Mouse (Mus musculus) embryonic facial prominence, embryonic 15.5 days (tissue): ENCODE data around the gene Kcng3. TPM values are rescaled to one million over a fixed set of nuclear protein-coding genes. Genes with fewer than 3 reads are reported as not detected.

ENCODE experiments used
- ATAC-seq: fragments of 200-750 bp; cut with Nextera tagmentation; 2 replicates; pipeline ENCODE4 v1.8.0; 2017; ENCODE audit warnings: low read depth, moderate TSS enrichment; ENCODE audit not compliant: insufficient number of reproducible peaks, low FRiP score, low TSS enrichment
- H3K27ac ChIP-seq: fragments of 300-500 bp; sonication (generic); replicated peaks from 2 replicates; pipeline ENCODE4 v1.5.1; 2015; ENCODE audit warnings: mild to moderate bottlenecking, inconsistent platforms
- H3K27me3 ChIP-seq: fragments of 300-500 bp; sonication (generic); 2 replicates; pipeline ENCODE4 v1.6.1; 2015; ENCODE audit warnings: inconsistent platforms
- H3K36me3 ChIP-seq: fragments of 300-500 bp; sonication (generic); 2 replicates; pipeline ENCODE4 v1.6.1; 2015; ENCODE audit warnings: mild to moderate bottlenecking, inconsistent platforms
- H3K4me1 ChIP-seq: fragments of 300-500 bp; sonication (generic); 2 replicates; pipeline ENCODE4 v1.6.1; 2015; ENCODE audit warnings: inconsistent platforms
- H3K4me2 ChIP-seq: fragments of 300-500 bp; sonication (generic); replicated peaks from 2 replicates; pipeline ENCODE4 v1.6.1; 2015; ENCODE audit warnings: mild to moderate bottlenecking, inconsistent platforms
- H3K4me3 ChIP-seq: fragments of 300-500 bp; sonication (generic); replicated peaks from 2 replicates; pipeline ENCODE4 v1.5.1; 2015; ENCODE audit warnings: mild to moderate bottlenecking, inconsistent platforms
- H3K9ac ChIP-seq: fragments of 300-500 bp; sonication (generic); 2 replicates; pipeline ENCODE4 v1.6.1; 2015; ENCODE audit warnings: inconsistent platforms
- H3K9me3 ChIP-seq: fragments of 300-500 bp; sonication (generic); replicated peaks from 2 replicates; pipeline ENCODE4 v1.6.1; 2016; ENCODE audit warnings: inconsistent platforms
- WGBS: fragments of 180-500 bp; shearing (Covaris S2); methylation state at CpG from one replicate; pipeline ENCODE4 v1.1.7; 2015; 5-methylcytosine and 5-hydroxymethylcytosine counted together
- polyA plus RNA-seq: library from polyadenylated mRNA; unstranded; fragments of >200 nt; fragmentation: Nextera tagmentation; extraction: Ambion mirVana; gene quantifications from 2 replicates; pipeline ENCODE4 v1.2.1, GENCODE M21; 2015

The Kcng3 gene
- polyA plus RNA-seq, result 0.05 TPM in 1 of 2 replicates, not detected in the other

DNA sequence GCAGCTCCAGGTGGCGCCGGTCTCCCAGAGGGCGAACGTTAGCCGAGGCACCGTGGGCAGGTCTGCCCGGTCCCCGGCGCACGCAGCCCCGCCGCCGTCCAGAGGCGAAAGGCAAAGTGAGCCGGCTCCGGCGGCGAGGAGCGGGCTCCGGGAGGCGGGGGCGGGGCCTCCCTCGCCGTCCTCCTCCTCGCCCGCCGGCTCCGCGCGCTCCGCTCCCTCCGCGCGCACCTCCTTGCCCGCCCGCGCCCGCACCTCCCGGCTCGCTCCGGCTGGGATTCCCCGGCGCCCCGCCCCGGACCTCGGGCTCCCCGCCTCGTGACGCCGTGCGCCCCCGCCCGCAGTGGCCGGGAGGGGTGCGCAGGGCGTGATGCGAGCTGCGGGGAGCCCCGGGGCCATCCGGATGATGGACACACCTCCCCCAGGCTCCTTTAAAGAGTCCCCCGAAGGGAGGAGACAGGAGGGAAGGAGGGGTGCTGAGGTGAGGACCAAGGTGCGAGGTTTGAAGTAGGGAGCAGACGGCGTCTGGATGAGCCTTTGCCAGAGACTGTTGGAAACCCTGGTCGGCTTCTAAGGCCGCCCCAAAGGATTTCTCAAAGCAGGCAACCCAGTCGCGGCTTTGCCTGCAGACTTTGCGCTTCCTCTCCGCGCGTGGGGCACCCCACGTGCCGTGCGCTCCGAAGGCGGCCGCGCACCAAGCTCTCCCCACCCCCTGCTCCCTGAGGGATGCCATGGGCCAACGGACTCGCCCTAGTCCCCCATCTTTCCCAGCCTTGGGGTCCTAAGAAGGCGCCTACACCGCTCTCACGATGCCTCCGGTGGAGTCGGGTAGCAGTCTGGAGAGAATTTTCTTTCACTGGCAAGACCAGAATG lies at the start of gene Kcng3:
Gene Kcng3, minus strand, starts transcription at position 113 of the 870 bp plus-strand sequence.
- H3K4me3 ChIP-seq, result peak within 1 kb of the TSS; percentile 59
- H3K9me3 ChIP-seq, result no peaks in the 10 kb centered on the region
- 0 out of 2 replicates have a peak within 1 kb of the TSS, but pooled peaks have one; percentile 12 for H3K9ac ChIP-seq
- WGBS, result 1% methylated on average over 85 of the region's 86 CpGs
- no peaks in the 10 kb centered on the region for H3K36me3 ChIP-seq
- peaks cover 72% of the 10 kb centered on the region for H3K27me3 ChIP-seq
- H3K27ac ChIP-seq, result no peak within 1 kb of the TSS
- peak; percentile 45; the same call in 1 of the 2 replicates for ATAC-seq
- peaks cover 29% of the 10 kb centered on the region for H3K4me1 ChIP-seq
- H3K4me2 ChIP-seq, result peak within 1 kb of the TSS; percentile 98

DNA sequence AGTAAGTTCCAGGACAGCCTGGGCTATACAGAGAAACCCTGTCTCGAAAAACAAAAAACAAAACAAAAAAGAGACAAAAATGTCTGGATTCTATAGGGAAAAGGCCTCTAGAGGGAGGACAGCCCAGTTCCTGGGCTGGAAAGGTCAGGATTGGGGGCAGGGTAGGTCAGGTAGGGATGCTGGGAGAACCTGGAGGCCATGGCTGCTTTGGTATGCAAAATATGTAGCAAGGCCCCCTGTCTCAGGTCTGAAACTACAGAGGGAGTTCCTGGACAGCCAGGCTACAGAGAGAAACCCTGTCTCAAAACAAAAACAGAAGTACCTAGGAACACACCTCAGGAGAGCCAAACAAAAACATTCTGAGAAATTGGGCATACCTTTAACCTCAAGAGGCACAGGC lies 45.7 kb upstream of the Kcng3 start:
- no peaks in the 10 kb centered on the region for H3K9me3 ChIP-seq
- no peak overlapping the region for H3K27ac ChIP-seq
- 71% methylated on average over 1 of the region's 1 CpGs for WGBS
- no peak overlapping the region for H3K9ac ChIP-seq
- no peaks in the 10 kb centered on the region for H3K36me3 ChIP-seq
- H3K4me2 ChIP-seq, result no peak overlapping the region
- no peaks in the 10 kb centered on the region for H3K27me3 ChIP-seq
- no peak for ATAC-seq
- H3K4me1 ChIP-seq, result no peaks in the 10 kb centered on the region
- no peak overlapping the region for H3K4me3 ChIP-seq

DNA sequence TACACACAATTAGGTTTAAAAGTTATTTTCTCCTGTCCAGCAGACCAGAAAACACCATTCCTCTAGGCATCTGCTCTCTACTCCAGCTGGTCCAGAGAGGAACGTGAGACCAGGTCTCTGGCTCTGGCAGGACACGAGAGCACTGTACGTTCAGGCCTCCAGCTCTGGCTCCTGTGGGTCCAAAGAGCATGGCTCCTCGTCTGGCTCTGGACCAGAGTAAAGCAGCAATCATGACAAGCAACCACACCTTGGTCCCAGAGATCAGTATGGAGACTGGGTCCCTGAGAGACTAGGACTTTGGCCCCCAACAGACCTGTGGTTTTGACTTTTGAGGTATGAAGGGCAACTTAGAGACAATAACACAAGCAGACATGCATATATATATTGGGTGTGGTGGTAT lies 41.0 kb upstream of the Kcng3 start:
- H3K9ac ChIP-seq, result no peak overlapping the region
- no peak overlapping the region for H3K4me3 ChIP-seq
- no peaks in the 10 kb centered on the region for H3K9me3 ChIP-seq
- no peak overlapping the region for H3K4me2 ChIP-seq
- H3K36me3 ChIP-seq, result no peaks in the 10 kb centered on the region
- ATAC-seq, result no peak
- no peak overlapping the region for H3K27ac ChIP-seq
- WGBS, result 79% methylated on average over 4 of the region's 4 CpGs
- no peaks in the 10 kb centered on the region for H3K27me3 ChIP-seq
- no peaks in the 10 kb centered on the region for H3K4me1 ChIP-seq

DNA sequence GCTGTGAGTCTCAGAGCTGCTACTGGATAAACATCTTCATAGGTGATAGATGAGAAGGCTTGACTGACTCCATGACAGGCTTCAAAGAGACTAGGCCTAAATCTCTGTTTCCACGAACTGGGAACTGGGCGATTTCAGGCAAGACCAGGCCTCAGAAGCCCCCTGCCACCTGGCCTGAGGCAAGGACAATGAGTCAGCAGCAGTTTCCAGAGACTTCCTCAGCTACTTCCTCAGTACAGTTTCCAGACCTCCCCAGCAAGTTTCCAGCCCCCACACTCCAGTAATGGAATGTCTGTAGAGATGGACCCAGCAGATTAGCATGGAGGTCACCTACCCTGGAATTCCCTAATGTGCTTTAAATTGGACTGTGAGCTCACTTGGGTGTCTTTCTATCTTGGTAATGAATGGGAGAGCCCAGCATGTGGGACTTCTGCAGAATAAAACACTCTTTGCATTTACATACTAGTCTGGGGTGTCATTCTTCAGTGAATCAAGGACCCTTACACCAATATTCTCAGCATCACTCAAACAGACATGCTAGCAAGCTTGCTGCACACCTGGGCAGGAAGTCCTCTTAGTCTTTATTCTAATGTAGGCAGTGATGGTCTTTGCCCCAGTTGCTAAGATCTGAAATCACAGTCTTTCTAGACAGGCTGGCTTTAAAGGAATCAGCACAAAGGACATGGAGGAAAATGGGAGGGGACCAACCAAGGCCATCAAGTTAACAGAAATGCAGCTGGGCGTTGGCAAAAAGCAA lies 36.4 kb upstream of the Kcng3 start:
- Histone ChIP-seq H3K9me3 (no peaks in the 10 kb centered on the region), H3K4me2 (no peak overlapping the region), H3K4me1 (no peaks in the 10 kb centered on the region), H3K36me3 (no peaks in the 10 kb centered on the region), H3K4me3 (no peak overlapping the region), H3K27me3 (no peaks in the 10 kb centered on the region), H3K27ac (no peak overlapping the region), H3K9ac (no peak overlapping the region)
- WGBS, result 63% methylated on average over 3 of the region's 3 CpGs
- ATAC-seq, result no peak

DNA sequence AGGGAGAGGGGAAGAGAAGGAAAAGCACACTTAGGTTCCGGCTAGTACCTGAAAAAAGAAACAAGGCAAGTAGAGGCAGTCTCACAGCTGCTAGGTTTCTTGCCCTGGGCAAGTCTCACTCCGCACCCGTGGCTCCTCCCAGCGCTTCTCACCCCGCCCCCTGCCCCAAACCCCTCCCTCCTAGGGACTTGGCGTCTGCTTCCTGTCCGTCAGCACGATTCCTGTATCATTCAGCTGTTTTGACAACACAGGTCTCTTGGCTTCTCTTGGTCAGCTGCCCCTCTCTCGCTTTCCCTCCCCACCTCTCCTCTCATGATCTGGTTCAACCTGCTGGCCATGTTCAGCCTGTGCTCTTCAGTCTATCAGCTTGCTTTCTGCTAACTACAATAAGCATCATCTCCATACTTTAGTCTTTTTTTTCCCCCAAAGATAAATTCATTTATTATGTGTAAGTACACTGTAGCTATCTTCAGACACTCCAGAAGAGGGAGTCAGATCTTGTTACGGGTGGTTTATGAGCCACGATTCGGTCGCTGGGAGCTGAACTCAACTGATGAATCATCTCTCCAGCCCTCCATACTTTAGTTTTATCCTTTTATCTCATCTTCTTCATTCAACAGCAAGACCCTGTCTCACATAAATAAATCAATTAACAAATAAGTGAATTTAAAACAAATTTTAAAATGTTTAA lies 35.0 kb upstream of the Kcng3 start:
- Histone ChIP-seq H3K9me3 (no peaks in the 10 kb centered on the region), H3K4me2 (no peak overlapping the region), H3K36me3 (no peaks in the 10 kb centered on the region), H3K4me3 (no peak overlapping the region), H3K27ac (no peak overlapping the region), H3K4me1 (no peaks in the 10 kb centered on the region), H3K27me3 (no peaks in the 10 kb centered on the region), H3K9ac (no peak overlapping the region)
- no peak for ATAC-seq
- 64% methylated on average over 13 of the region's 13 CpGs for WGBS

DNA sequence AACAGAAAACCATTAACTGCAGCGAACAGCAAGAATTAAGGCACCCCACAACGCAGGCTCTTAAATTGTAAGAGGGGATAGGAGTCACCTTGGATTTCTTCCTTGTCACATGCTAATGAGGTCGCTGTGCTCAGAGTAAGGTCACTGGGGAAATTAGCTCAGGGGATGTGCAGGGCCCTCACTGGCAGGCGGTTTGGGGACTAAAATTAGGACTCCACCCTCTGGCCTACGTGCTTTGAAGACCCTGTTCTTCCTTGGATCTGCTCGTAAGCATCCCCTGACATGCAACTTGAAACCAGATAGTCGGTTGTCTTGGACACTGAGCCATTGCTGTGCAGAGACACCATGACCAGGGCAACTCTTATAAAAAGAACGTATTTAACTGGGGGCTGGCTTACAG lies 33.1 kb upstream of the Kcng3 start:
- no peaks in the 10 kb centered on the region for H3K9me3 ChIP-seq
- 41% methylated on average over 8 of the region's 8 CpGs for WGBS
- no peak for ATAC-seq
- H3K4me3 ChIP-seq, result no peak overlapping the region
- H3K4me1 ChIP-seq, result no peaks in the 10 kb centered on the region
- H3K9ac ChIP-seq, result no peak overlapping the region
- H3K4me2 ChIP-seq, result no peak overlapping the region
- H3K27ac ChIP-seq, result no peak overlapping the region
- H3K36me3 ChIP-seq, result no peaks in the 10 kb centered on the region
- no peaks in the 10 kb centered on the region for H3K27me3 ChIP-seq

DNA sequence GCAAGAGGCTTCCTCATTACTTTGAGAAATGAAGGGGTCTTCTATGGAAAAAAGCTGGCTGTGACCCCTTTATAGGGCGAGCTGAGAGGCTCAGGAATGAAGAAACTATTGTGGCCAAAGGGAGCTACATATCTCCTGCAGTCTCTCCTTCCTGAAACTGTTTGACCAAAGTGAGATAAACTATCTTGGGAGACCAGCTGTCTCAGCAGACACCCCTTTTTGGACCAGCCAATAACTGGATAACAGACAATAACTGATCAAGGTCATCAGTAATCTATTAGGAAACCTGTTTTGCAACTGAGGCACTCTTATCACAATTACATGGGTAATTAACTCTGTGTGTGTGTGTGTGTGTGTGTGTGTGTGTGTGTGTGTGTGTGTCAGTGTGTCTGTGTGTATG lies 27.2 kb upstream of the Kcng3 start:
- Histone ChIP-seq H3K4me3 (no peak overlapping the region), H3K36me3 (no peaks in the 10 kb centered on the region), H3K27ac (no peak overlapping the region), H3K9me3 (no peaks in the 10 kb centered on the region), H3K27me3 (no peaks in the 10 kb centered on the region), H3K9ac (no peak overlapping the region), H3K4me1 (no peaks in the 10 kb centered on the region), H3K4me2 (no peak overlapping the region)
- 89% methylated on average over 1 of the region's 1 CpGs for WGBS
- no peak for ATAC-seq

DNA sequence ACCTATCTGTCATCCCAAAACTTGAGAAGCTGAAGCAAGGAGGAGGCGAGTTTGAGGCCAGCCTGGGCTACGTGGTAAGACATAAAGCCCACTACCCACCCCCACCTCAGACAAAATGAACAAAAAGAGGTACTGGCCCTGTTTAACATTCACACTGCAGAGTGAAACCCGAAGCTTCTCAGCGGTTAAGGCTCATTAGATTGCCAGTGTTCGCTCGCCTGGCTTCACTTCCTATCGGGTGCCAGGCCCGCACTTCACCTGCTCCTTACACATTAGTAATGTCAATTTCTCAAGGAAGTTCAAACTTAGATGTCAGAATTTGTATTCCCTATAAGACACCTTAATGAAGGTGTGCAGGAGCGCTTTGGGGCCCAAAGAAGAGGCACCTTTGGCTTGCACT lies 25.7 kb upstream of the Kcng3 start:
- no peaks in the 10 kb centered on the region for H3K36me3 ChIP-seq
- no peaks in the 10 kb centered on the region for H3K27me3 ChIP-seq
- H3K9me3 ChIP-seq, result no peaks in the 10 kb centered on the region
- 71% methylated on average over 9 of the region's 9 CpGs for WGBS
- H3K9ac ChIP-seq, result no peak overlapping the region
- no peak for ATAC-seq
- H3K4me3 ChIP-seq, result no peak overlapping the region
- H3K4me1 ChIP-seq, result no peaks in the 10 kb centered on the region
- no peak overlapping the region for H3K27ac ChIP-seq
- H3K4me2 ChIP-seq, result no peak overlapping the region

DNA sequence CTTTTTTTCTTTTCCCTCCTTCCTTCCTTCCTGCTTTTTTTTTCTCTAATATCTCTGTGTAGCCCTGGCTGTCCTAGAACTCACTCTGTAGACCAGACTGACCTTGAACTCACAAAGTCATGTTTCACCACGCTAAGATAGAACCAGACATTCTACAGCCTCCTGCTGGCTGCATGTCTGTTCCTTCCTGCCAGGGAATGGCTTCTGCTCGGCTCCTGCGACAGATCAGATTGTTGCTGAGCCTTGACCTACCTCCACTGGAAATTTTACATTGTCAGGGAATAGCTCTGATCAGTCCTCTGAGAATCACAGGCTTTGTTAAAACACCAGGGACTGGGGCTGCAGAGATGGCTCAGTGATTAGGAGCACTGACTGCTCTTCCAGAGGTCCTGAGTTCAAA lies 24.0 kb upstream of the Kcng3 start:
- H3K9me3 ChIP-seq, result no peaks in the 10 kb centered on the region
- 77% methylated on average over 3 of the region's 3 CpGs for WGBS
- no peaks in the 10 kb centered on the region for H3K4me1 ChIP-seq
- H3K27ac ChIP-seq, result no peak overlapping the region
- H3K9ac ChIP-seq, result no peak overlapping the region
- no peak for ATAC-seq
- H3K4me2 ChIP-seq, result no peak overlapping the region
- no peaks in the 10 kb centered on the region for H3K27me3 ChIP-seq
- no peak overlapping the region for H3K4me3 ChIP-seq
- H3K36me3 ChIP-seq, result no peaks in the 10 kb centered on the region

DNA sequence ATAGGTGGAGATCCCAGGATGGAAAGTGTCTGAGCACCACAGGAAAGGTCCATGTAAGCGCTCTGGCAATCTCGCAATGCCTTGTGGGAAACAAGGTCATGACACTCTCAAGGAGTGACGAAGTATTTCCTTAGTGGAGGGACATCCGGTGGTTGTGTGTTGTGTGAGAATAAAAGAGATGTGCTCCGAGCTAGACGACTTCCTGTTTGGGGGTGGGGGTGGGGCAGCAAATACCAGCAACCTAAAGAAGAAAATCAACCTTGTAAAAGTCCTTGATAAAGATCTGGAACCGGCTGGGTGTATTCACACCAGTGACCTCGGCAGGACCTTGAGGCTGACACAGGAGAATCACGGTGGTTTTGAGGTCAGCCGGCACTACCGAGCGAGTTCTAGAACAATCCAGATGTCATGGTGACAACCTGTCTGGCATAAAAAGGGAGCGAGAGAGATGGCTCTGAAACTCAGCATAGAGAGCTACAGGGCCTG lies 23.0 kb upstream of the Kcng3 start:
- Histone ChIP-seq H3K9ac (no peak overlapping the region), H3K4me3 (no peak overlapping the region), H3K36me3 (no peaks in the 10 kb centered on the region), H3K27ac (no peak overlapping the region), H3K9me3 (no peaks in the 10 kb centered on the region), H3K4me2 (no peak overlapping the region), H3K4me1 (no peaks in the 10 kb centered on the region), H3K27me3 (no peaks in the 10 kb centered on the region)
- 63% methylated on average over 13 of the region's 13 CpGs for WGBS
- ATAC-seq, result no peak

DNA sequence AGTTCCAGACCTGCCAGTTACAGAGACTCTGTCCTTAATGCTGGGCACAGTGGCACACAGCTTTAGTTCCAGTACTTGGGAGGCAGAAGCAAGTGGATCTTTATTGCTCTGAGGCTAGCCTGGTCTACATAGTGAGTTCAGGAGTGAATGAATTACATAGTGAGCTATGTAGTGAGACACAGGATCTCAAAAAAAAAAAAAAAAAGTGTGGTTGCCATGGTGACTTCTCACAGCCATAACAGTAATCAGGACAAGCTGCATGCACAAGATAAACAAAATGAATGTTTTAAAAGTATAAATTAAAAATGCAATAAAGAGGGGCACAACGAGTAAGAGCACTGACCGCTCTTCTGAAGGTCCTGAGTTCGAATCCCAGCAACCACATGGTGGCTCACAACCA lies 21.9 kb upstream of the Kcng3 start:
- Histone ChIP-seq H3K9me3 (no peaks in the 10 kb centered on the region), H3K36me3 (no peaks in the 10 kb centered on the region), H3K4me2 (no peak overlapping the region), H3K4me3 (no peak overlapping the region), H3K27me3 (no peaks in the 10 kb centered on the region), H3K4me1 (no peaks in the 10 kb centered on the region), H3K9ac (no peak overlapping the region), H3K27ac (no peak overlapping the region)
- 89% methylated on average over 3 of the region's 3 CpGs for WGBS
- no peak for ATAC-seq
